Mouse (Mus musculus): ENCODE data around the gene Umodl1.

Gene Umodl1

GRCm38 (mm10) chr17:31039626-31040025 is 85.2 kb downstream of the Umodl1 start:
- no peak for DNase-seq

DNA sequence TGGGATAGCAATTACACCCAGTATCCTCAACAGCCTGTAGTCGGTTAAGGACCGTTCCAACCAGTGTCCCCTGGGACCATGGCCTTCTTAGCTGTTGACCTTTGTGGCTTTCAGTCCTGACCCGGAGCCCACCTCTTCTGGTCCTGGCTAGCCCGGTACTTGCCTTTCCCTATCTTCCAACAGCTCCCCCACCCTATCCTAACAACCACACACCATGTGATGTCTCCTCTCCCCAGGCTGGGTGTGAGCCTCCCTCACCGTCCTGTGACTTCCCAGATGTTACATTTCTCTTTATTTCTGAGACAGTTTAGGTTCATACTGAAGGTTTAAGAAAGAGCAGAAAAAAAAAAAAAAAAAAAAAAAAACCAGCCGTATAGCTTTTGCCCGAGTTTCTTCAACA is 86.0 kb downstream of the Umodl1 start:
- no peak for DNase-seq

GRCm38 (mm10) chr17:31042751-31043150 is 88.3 kb downstream of the Umodl1 start:
- DNase-seq: no peak

GRCm38 (mm10) chr17:31057151-31057890 is 102.9 kb downstream of the Umodl1 start, which contains the start of gene Abcg1:
TSS of gene Abcg1 (plus strand) at chr17:31057675.
- peak; percentile 86 for DNase-seq

- peak; percentile 85 for DNase-seq
Measured at GRCm38 (mm10) chr17:31057891-31058744, 103.7 kb downstream of the Umodl1 start.

DNA sequence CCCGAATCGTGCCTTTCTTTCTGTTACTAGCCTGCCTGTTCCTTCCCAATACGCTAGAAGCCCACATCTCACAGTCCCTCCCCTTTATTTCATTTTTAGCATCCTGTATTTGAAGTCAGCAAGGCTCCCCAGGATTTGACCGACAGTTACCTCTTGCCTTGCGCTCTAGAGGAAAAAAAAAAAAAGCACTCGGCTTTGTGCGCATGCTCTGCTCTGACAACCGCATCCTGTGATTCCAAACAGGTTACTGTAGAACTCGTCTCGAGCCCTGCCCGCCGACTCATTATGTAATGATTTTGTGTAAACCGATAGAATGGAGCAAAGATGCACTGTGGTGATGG is 104.3 kb downstream of the Umodl1 start:
- peak; percentile 90 for DNase-seq

- no peak for DNase-seq
Measured at GRCm38 (mm10) chr17:31060196-31060587, 105.8 kb downstream of the Umodl1 start.
